In the genomic region with DNA sequence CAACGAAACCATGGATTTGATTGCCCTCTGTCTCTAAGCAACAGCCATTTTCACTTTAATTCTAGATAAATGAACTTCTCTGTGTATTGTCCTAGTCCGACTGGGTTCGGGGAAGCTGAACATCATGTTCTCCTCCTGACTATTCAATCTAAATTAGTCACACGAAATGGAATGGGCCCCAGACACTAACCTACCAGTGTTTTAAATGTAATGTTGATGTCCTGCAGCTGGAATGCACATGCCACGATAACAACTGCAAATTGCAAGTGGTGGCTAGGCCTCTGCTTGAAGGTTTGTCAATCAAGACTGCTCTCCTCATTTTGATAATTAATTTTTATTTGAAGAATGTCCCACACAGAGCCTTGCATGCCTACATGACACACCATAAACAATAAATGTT, we compare ENCODE assay signal across 20 mouse cellular contexts.
A peak's percentile ranks its signal among the peaks of the same experiment; 100 is the strongest.
DNase-seq lines count a peak whose midpoint lies in the region; ATAC-seq and TF ChIP-seq lines count a peak whose summit lies in the region.
"Had no signal": no experiment of that assay in that cellular context is flagged by ENCODE, and none has a peak within 500 bp of the region (broad histone marks: within the 10 kb centered on the region; RNA-seq: fewer than 3 reads in every experiment).

No protein-coding gene starts in this region.

- H3K36me3 ChIP-seq in heart, embryonic 12.5 days: 0 out of 2 replicates have a peak, but pooled peaks cover 3% of the 10 kb centered on the region
- H3K36me3 ChIP-seq: embryonic facial prominence, embryonic 12.5 days; forebrain, embryonic 15.5 days; G1E; hindbrain, embryonic 15.5 days had no signal

- H3K9ac ChIP-seq in heart, embryonic 12.5 days: no peak overlapping the region
- H3K9ac ChIP-seq: embryonic facial prominence, embryonic 12.5 days; forebrain, embryonic 15.5 days; hindbrain, embryonic 15.5 days had no signal

- TF ChIP-seq CTCF in lung, adult 2 months (IDR thresholded peaks at IDR 0.05; ENCODE audit: insufficient read depth, low read length): no peak

- no peaks in the 10 kb centered on the region for H3K4me1 ChIP-seq in heart, embryonic 12.5 days (replicated peaks)
- no peaks in the 10 kb centered on the region for H3K4me1 ChIP-seq in lung, adult 2 months (ENCODE audit: control insufficient read depth, insufficient read depth, low read length)
- H3K4me1 ChIP-seq: embryonic facial prominence, embryonic 12.5 days; forebrain, embryonic 15.5 days; hindbrain, embryonic 15.5 days had no signal

- DNase-seq in gastrocnemius, adult 18-20 months (ENCODE audit: low spot score): peak; percentile 7
- no peak for DNase-seq in gastrocnemius, postnatal 25 days
- peak; percentile 63 for DNase-seq in heart, adult 8-10 months (ENCODE audit: low spot score)
- DNase-seq in lung, postnatal 10 days: peak; percentile 11
- no peak for DNase-seq in lung, adult 2 months
- DNase-seq in skeletal muscle tissue, adult 2 months (ENCODE audit: low read depth, low spot score): peak; percentile 20
- DNase-seq in spleen, postnatal 4 days (ENCODE audit: low spot score in 2 of 2): no peak
- DNase-seq: adrenal gland, postnatal 10 days; B cell, adult 2 months; cerebellum, adult 11-12 months; cerebellum, adult 9-10 months; cerebellum, postnatal 25 days had no signal

- H3K27me3 ChIP-seq in heart, embryonic 12.5 days (replicated peaks): no peaks in the 10 kb centered on the region
- H3K27me3 ChIP-seq: embryonic facial prominence, embryonic 12.5 days; forebrain, embryonic 15.5 days; hindbrain, embryonic 15.5 days had no signal

- TF ChIP-seq POLR2A in lung, adult 2 months (IDR thresholded peaks at IDR 0.05; ENCODE audit: borderline replicate concordance, extremely low read depth, low read depth, low read length): no peak

- ATAC-seq in heart, embryonic 12.5 days (ENCODE audit: insufficient number of reproducible peaks, low FRiP score): no peak
- ATAC-seq: CD4-positive, CD25-positive, alpha-beta regulatory T cell, adult 4 months; forebrain, embryonic 15.5 days; intestine, embryonic 16.5 days had no signal

- no peak overlapping the region for H3K4me3 ChIP-seq in heart, embryonic 12.5 days
- H3K4me3 ChIP-seq in lung, adult 2 months (replicated peaks; ENCODE audit: extremely low read depth, low read depth, low read length): no peak overlapping the region
- H3K4me3 ChIP-seq: embryonic facial prominence, embryonic 12.5 days; forebrain, embryonic 15.5 days; heart, adult 2 months; hindbrain, embryonic 15.5 days had no signal

- no peaks in the 10 kb centered on the region for H3K9me3 ChIP-seq in heart, embryonic 12.5 days (replicated peaks)
- H3K9me3 ChIP-seq: embryonic facial prominence, embryonic 12.5 days; forebrain, embryonic 15.5 days; G1E; hindbrain, embryonic 15.5 days had no signal

- no peak overlapping the region for H3K27ac ChIP-seq in heart, embryonic 12.5 days (ENCODE audit: poor library complexity, severe bottlenecking)
- H3K27ac ChIP-seq: embryonic facial prominence, embryonic 12.5 days; forebrain, embryonic 15.5 days; hindbrain, embryonic 15.5 days had no signal

- no peak overlapping the region for H3K4me2 ChIP-seq in heart, embryonic 12.5 days
- H3K4me2 ChIP-seq: embryonic facial prominence, embryonic 12.5 days; forebrain, embryonic 15.5 days; hindbrain, embryonic 15.5 days had no signal

- WGBS in heart, embryonic 12.5 days: 75% methylated on average over 5 of the region's 5 CpGs
- 71% methylated on average over 5 of the region's 5 CpGs for WGBS in lung, adult 2 months

Comparison
In these comparisons a context has a peak if more than half of its experiments do, and no peak if none do; other contexts are left out.
1. DNase-seq: peak in gastrocnemius, adult 18-20 months (single experiment), heart, adult 8-10 months (single experiment), lung, postnatal 10 days (single experiment) and skeletal muscle tissue, adult 2 months (single experiment); none in gastrocnemius, postnatal 25 days (single experiment), lung, adult 2 months (single experiment) and spleen, postnatal 4 days (0 of 2).